8 mouse cellular contexts compared by ENCODE assay signal in genomic region chr1:54925451-54925934, GRCm38 (mm10). TPM values are rescaled to one million over a fixed set of nuclear protein-coding genes. Genes with fewer than 3 reads are reported as not detected.
DNase-seq lines count a peak whose midpoint lies in the region; ATAC-seq and TF ChIP-seq lines count a peak whose summit lies in the region.

No protein-coding gene starts in this region.

- no peak for TF ChIP-seq EP300 in ES-Bruce4 (IDR thresholded peaks at IDR 0.05; ENCODE audit: insufficient read depth, low read depth, low read length)
- no peak for TF ChIP-seq EP300 in heart, postnatal 0 days (IDR thresholded peaks at IDR 0.05; ENCODE audit: low read depth)

- peak overlapping the region; percentile 60 for H3K9ac ChIP-seq in ES-Bruce4 (ENCODE audit: low read depth, poor library complexity, severe bottlenecking)
- H3K9ac ChIP-seq in heart, postnatal 0 days (replicated peaks; ENCODE audit: low read depth, low read length), result peak overlapping the region; percentile 92

- peak overlapping the region; percentile 64 for H3K4me3 ChIP-seq in ES-Bruce4 (ENCODE audit: low read depth, low read length)
- peak overlapping the region; percentile 93 for H3K4me3 ChIP-seq in heart, postnatal 0 days (ENCODE audit: low read depth, low read length)
- H3K4me3 ChIP-seq in limb, embryonic 10.5 days, result peak overlapping the region; percentile 96

- WGBS in heart, postnatal 0 days, result 1% methylated on average over 30 of the region's 30 CpGs
- under 1% methylated on average over 30 of the region's 30 CpGs for WGBS in limb, embryonic 10.5 days

- no peak for TF ChIP-seq CTCF in ES-Bruce4 (IDR thresholded peaks at IDR 0.05; ENCODE audit: low read depth, low read length)
- no peak for TF ChIP-seq CTCF in heart, postnatal 0 days (IDR thresholded peaks at IDR 0.05; ENCODE audit: low read depth)

- H3K27ac ChIP-seq in ES-Bruce4 (ENCODE audit: insufficient read depth, low read length), result no peak overlapping the region
- peak overlapping the region; percentile 78 for H3K27ac ChIP-seq in heart, postnatal 0 days (ENCODE audit: low read depth)
- peak overlapping the region; percentile 96 for H3K27ac ChIP-seq in limb, embryonic 10.5 days

- peak; percentile 65 for DNase-seq in A20 (ENCODE audit: low read depth, low spot score)
- peak; percentile 52 for DNase-seq in embryo, embryonic 11 days
- DNase-seq in heart, postnatal 0 days (ENCODE audit: low spot score), result no peak
- DNase-seq in limb, embryonic 10.5 days (ENCODE audit: low spot score), result peak; percentile 73
- peak; percentile 12 for DNase-seq in mesoderm, embryonic 11.5 days (ENCODE audit: low read depth, low spot score)
- peak; percentile 36 for DNase-seq in splenic B cell, adult 2 months (ENCODE audit: low read depth, low spot score)
- no peak for DNase-seq in layer of hippocampus, adult 18-20 months (ENCODE audit: low spot score in 2 of 2)

- H3K4me1 ChIP-seq in ES-Bruce4 (ENCODE audit: control insufficient read depth, insufficient read depth, low read length), result no peaks in the 10 kb centered on the region
- H3K4me1 ChIP-seq in heart, postnatal 0 days (ENCODE audit: control insufficient read depth, insufficient read depth), result peaks cover 14% of the 10 kb centered on the region
- H3K4me1 ChIP-seq in limb, embryonic 10.5 days, result peaks cover 56% of the 10 kb centered on the region

- no peaks in the 10 kb centered on the region for H3K36me3 ChIP-seq in ES-Bruce4 (ENCODE audit: control insufficient read depth, insufficient read depth, low read length, poor library complexity, severe bottlenecking)
- no peaks in the 10 kb centered on the region for H3K36me3 ChIP-seq in heart, postnatal 0 days (replicated peaks; ENCODE audit: control insufficient read depth, insufficient read depth, low read length)
- no peaks in the 10 kb centered on the region for H3K36me3 ChIP-seq in limb, embryonic 10.5 days
- no peaks in the 10 kb centered on the region for H3K36me3 ChIP-seq in splenic B cell, adult 2 months (ENCODE audit: control insufficient read depth, insufficient read depth, low read length, poor library complexity, severe bottlenecking)

- peak overlapping the region; percentile 98 for H3K4me2 ChIP-seq in heart, postnatal 0 days (ENCODE audit: low read depth, low read length)

- no peaks in the 10 kb centered on the region for H3K9me3 ChIP-seq in ES-Bruce4 (replicated peaks; ENCODE audit: control insufficient read depth, insufficient read depth, low read length, poor library complexity, severe bottlenecking)
- H3K9me3 ChIP-seq in heart, postnatal 0 days (replicated peaks; ENCODE audit: control insufficient read depth, low read length), result no peaks in the 10 kb centered on the region
- no peaks in the 10 kb centered on the region for H3K9me3 ChIP-seq in limb, embryonic 10.5 days (replicated peaks)

- no peak for TF ChIP-seq POLR2A in ES-Bruce4 (IDR thresholded peaks at IDR 0.05; ENCODE audit: insufficient read depth, low read length)

- ATAC-seq in heart, postnatal 0 days (ENCODE audit: insufficient read depth, low read depth), result no peak; the same call in 1 of the 2 replicates

- peaks cover 5% of the 10 kb centered on the region; the same call in 1 of the 2 replicates for H3K27me3 ChIP-seq in ES-Bruce4 (ENCODE audit: control insufficient read depth, insufficient read depth, low read length, poor library complexity, severe bottlenecking)
- H3K27me3 ChIP-seq in heart, postnatal 0 days (ENCODE audit: control insufficient read depth, insufficient read depth, low read length), result no peaks in the 10 kb centered on the region
- H3K27me3 ChIP-seq in limb, embryonic 10.5 days (ENCODE audit: low read depth, poor library complexity, severe bottlenecking), result no peaks in the 10 kb centered on the region
- H3K27me3 ChIP-seq in splenic B cell, adult 2 months (ENCODE audit: control insufficient read depth, insufficient read depth, low read length, poor library complexity, severe bottlenecking), result no peaks in the 10 kb centered on the region

RNA-seq across cellular contexts. Expression of gene Ankrd44, which starts 0.7 kb away (rescaled TPM):
- polyA plus RNA-seq in ES-Bruce4 (2011; ENCODE audit: insufficient read depth, insufficient read length, low read depth, missing spikeins), result 4.6 and 5.2 TPM in 2 replicates
- 9.6 and 14.6 TPM in 2 replicates for total RNA-seq in heart, postnatal 0 days (2014; rRNA removed; ENCODE audit: low replicate concordance)
- polyA plus RNA-seq in heart, postnatal 0 days (2015; fragmentation: Nextera tagmentation; extraction: Ambion mirVana), result 3.3 and 3.8 TPM in 2 replicates
- polyA plus RNA-seq in limb, embryonic 10.5 days (2016; fragmentation: Nextera tagmentation; extraction: Ambion mirVana), result 20.1 and 23.7 TPM in 2 replicates
- 10 to 100 TPM; 11.1 to 12.6 TPM for total RNA-seq in layer of hippocampus, adult 18-20 months (2021)

Comparison
In these comparisons a context has a peak if more than half of its experiments do, and no peak if none do; other contexts are left out.
1. DNase-seq: peak in A20 (single experiment), embryo, embryonic 11 days (single experiment), limb, embryonic 10.5 days (single experiment), mesoderm, embryonic 11.5 days (single experiment) and splenic B cell, adult 2 months (single experiment); none in heart, postnatal 0 days (single experiment) and layer of hippocampus, adult 18-20 months (0 of 2).
2. Peak in every context shown above with its lines, with median percentiles within 50 percentile points of each other: H3K4me3 ChIP-seq.